Mouse (Mus musculus) heart, postnatal 0 days (tissue): ENCODE measurements at regions not wholly inside any gene's neighbourhood (a gene's known extent, or its start where the extent isn't known, plus 50 kb on each side); places are given as distances from the start of the nearest gene placed in this dataset.

Experiments
- CTCF ChIP-seq: IDR thresholded peaks from 2 replicates; pipeline ENCODE4 v1.5.1; 2016; ENCODE audit warnings: antibody characterized with exemption, control low read depth, low read depth
- EP300 ChIP-seq: IDR thresholded peaks from 2 replicates; pipeline ENCODE4 v1.6.1; 2016; ENCODE audit warnings: antibody characterized with exemption, low read depth

GRCm38 (mm10) chr6:16065121-16065520, 344.7 kb downstream of the Mdfic start:
- no peak for TF ChIP-seq EP300
- no peak for TF ChIP-seq CTCF
